Mouse (Mus musculus): ENCODE measurements around the gene Arl8b. TPM values are rescaled to one million over a fixed set of nuclear protein-coding genes. Genes with fewer than 3 reads are reported as not detected.

Arl8b gene
- polyA plus RNA-seq, 1 experiment from 2014 or later, result 70.8 TPM

GRCm38 (mm10) chr6:108870421-108870820 is 87.5 kb downstream of the Arl8b start:
- no peak overlapping the region for H3K4me2 ChIP-seq
- no peaks in the 10 kb centered on the region for H3K9me3 ChIP-seq
- no peak overlapping the region for H3K27ac ChIP-seq
- H3K4me3 ChIP-seq (replicated peaks), result no peak overlapping the region
- H3K36me3 ChIP-seq, result no peaks in the 10 kb centered on the region
- no peaks in the 10 kb centered on the region for H3K27me3 ChIP-seq (replicated peaks)
- H3K4me1 ChIP-seq, result no peaks in the 10 kb centered on the region
- ATAC-seq (ENCODE audit: insufficient read depth, low FRiP score, low read depth), result no peak
- no peak overlapping the region for H3K9ac ChIP-seq
- 72% methylated on average over 2 of the region's 2 CpGs for WGBS

GRCm38 (mm10) chr6:108871251-108871650 is 88.4 kb downstream of the Arl8b start:
- H3K36me3 ChIP-seq, result no peaks in the 10 kb centered on the region
- no peaks in the 10 kb centered on the region for H3K9me3 ChIP-seq
- ATAC-seq (ENCODE audit: insufficient read depth, low FRiP score, low read depth), result no peak
- no peak overlapping the region for H3K9ac ChIP-seq
- 85% methylated on average over 4 of the region's 4 CpGs for WGBS
- no peaks in the 10 kb centered on the region for H3K27me3 ChIP-seq (replicated peaks)
- H3K4me2 ChIP-seq, result no peak overlapping the region
- H3K4me1 ChIP-seq, result no peaks in the 10 kb centered on the region
- H3K27ac ChIP-seq, result no peak overlapping the region
- H3K4me3 ChIP-seq (replicated peaks), result no peak overlapping the region

Other genes with a start within 250 kb of the Arl8b start
- 27.4 TPM in 2 replicates for gene Bhlhe40, start 122.5 kb upstream of the Arl8b start, polyA plus RNA-seq (2015; fragmentation: Nextera tagmentation; extraction: Ambion mirVana)
- 71.9 and 82.5 TPM in 2 replicates for gene Edem1, start 45.5 kb downstream of the Arl8b start, polyA plus RNA-seq (2015; fragmentation: Nextera tagmentation; extraction: Ambion mirVana)